Mouse (Mus musculus) layer of hippocampus, adult 18-20 months (tissue): ENCODE measurements around the gene Pigg. TPM values are rescaled to one million over a fixed set of nuclear protein-coding genes. Genes with fewer than 3 reads are reported as not detected.
A peak's percentile ranks its signal among the peaks of the same experiment; 100 is the strongest.
"Not testable (repeated sequence)": the region's sequence is repeated elsewhere in the genome, so short reads cannot be mapped to it uniquely, and the experiment has no call there.

ENCODE experiments used
- DNase-seq, 2 experiments: peaks; one replicate each; pipeline ENCODE4 v3.0.0; 2022; ENCODE audit warnings: low spot score in 2 of 2
- long read RNA-seq: library from polyadenylated mRNA; stranded (forward); transcript quantifications from one replicate; pipeline ENCODE4 v2.0.0, GENCODE M21; 2021
- total RNA-seq, 2 experiments: library from RNA; stranded (reverse); gene quantifications; 2 replicates each; pipeline ENCODE4 v1.2.3; 2021

The Pigg gene
- total RNA-seq = 10 to 100 TPM; 11.3 to 12.2 TPM
- long read RNA-seq, full-length matches to known transcripts = 12 of 56 reads
- long read RNA-seq, partial matches to known transcripts = 1 of 56 reads
- long read RNA-seq, other reads (novel, unspliced or antisense) = 43 of 56 reads

DNA sequence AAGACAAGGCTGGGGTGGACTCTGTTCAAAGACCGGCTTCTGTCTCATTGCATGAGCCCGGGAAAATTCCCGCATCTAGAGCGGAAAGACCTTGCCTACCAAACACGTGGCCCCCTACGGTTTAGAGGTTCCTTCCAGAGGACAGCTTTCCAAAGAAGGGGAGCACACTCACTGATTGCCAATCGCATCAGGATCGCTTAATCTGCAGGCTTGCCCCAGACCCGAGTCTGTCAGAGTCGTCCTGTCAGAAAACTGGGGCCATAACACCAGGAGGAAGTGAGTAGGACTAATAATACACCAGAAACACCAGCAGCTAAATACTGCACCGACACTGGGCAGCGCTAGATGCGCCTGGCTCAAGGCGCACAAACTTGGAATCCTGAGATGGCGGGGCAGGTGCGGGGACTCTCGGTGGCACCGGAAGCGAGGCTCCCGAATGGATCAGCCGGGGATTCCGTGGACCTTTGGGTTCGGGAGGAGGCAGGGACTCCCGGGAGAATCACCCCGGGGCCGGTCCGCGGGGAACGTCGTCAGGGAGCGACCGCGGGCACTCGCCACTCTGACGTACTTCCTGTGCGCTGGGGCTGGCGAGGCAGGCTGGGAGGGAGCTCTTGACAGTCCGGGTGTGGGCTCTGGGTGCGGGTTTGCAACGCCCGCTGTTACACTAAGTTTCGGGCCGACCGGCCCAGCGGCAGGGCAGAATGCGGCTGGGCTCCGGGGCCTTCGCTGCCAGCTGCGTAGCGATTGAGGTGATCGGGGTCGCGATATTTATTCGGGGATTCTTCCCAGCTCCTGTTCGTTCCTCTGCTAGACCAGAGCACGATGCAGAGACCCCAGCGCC lies at the start of gene Pigg:
TSS of gene Pigg (plus strand) at position 386 of the 841 bp plus-strand sequence.
- DNase-seq = peak; percentile 94 to 95

DNA sequence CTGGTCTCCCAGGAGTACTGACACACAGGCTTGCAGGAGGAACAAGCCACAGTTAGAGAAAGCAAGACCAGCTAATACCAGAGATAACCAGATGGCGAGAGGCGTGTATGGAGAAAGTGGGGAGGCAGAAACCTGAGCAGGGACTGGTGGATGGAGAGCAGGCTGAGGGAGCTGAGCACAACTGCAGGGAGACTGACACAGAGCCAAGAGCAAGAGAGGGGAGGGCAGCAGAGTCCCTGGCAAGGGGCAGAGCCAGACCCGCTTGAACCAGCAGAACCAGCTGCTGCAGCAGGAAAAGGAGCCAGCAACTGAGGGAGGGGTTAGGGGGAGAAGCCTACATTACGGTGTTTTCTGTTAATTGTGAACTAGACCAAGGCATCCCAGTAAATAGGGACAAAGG lies 49.7 kb upstream of the Pigg start:
- DNase-seq = peak; percentile 44 to 57

DNA sequence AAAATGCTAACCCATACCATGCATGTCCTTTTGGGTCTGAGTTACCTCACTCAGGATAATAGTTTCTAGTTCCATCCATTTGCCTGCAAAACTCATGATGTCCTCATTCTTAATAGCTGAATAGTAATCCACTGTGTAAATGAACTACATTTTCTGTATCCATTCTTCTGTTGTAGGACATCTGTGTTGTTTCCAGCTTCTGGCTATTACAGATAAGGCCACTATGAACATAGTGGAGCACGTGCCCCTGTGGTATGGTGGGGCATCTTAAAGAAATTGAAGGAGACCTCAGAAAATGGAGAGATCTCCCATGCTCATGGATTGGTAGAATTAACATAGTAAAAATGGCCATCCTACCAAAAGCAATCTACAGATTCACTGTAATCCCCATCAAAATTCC lies 48.6 kb upstream of the Pigg start:
- DNase-seq = not testable (repeated sequence)

DNA sequence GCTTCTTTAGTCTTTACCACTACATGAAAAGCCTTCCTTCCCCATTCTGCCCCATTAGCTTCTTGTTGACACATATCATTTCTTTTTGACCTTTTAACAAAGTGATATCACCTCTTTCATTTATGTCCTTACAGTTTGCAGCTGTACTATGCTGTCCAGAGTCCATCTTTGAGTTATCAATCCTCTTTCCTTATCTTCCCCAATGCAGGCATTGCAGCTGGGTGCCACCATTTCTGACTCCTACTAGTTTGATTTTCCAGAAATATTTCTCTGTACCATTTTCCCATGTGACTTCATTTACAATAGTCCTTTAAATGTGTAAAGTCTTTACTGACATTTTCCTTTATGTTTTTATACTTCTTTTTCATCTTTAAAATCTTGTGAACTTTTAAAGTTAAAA lies 45.4 kb upstream of the Pigg start:
- DNase-seq = no peak

DNA sequence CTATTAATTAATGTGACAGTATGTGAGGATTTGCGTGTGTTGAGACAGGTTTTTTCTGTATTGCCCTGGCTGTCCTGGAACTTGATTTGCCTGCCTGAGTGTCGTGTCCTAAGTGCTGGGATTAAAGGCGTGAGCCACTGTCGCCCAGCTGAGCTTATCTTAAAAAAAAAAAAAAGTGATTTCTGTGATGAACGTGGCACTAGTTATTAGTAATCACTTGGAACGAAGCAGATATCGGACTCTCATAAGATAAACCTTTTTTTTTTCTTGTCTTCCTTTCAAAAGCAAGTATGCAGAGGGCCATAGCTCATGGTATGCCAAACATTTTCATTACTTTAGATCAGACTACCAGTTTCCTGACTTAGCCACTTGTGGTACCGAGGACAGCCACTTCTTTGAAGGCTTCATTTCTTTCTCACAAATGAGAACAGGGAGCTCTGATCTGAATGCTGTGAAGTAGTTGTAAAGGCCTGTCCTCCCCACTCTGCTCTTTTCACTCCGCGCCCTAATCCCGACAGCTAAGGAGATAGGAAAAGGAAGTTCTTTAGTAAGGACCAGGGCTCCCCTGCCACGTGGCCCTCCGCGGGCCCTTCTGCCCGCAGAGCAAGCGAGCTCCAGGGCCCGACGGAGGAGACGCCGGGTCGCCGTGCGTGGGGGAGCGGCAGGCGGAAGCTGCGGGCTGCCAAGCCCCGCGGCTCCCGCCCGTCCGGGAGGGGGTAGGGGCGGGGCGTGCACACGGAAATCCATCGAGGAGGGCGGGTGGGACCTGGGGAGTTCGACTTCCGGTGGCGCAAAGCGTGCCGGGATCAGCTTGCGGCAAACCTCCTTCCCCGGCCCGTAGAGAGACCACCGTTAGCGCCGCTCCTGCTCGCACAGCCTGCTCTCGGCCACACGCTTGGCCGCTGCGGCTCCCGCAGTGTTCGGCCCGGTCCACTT lies 44.0 kb upstream of the Pigg start, which contains the start of gene Dr1:
TSS of gene Dr1 (plus strand) at position 771 of the 936 bp plus-strand sequence.
- peak; percentile 81 to 88 for DNase-seq

DNA sequence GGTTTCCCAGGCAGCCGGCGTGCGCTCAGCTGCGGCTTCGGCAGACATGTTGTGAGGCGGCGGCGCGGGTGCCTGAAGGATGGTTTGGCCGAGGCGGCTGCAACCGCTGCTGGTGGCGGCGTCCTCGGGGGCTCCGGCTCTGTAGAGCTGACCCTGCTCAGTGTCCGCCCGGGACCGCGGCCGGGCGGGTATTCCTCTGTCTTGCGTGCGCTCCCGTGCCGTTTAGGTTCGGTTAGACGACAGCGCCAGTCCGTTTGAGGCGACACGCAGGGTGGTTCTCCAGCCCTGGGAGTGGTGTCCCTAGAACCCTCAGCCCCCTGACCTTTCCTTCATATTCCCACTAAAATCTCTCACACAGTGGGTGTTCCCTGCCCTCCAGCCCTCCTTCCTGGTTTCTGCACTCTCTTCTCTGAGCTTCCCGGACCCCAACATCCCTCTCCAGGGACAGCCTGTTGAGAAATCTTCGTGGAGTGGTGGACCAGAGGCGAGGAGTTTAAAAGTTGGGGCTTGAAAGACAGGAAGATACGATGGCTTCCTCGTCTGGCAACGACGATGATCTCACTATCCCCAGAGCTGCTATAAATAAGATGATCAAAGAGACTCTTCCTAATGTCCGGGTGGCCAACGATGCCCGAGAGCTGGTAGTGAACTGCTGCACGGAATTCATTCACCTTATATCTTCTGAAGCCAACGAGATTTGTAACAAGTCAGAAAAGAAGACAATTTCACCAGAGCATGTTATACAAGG lies 43.2 kb upstream of the Pigg start:
- peak in 1 of 2 experiments; percentile 21 for DNase-seq

DNA sequence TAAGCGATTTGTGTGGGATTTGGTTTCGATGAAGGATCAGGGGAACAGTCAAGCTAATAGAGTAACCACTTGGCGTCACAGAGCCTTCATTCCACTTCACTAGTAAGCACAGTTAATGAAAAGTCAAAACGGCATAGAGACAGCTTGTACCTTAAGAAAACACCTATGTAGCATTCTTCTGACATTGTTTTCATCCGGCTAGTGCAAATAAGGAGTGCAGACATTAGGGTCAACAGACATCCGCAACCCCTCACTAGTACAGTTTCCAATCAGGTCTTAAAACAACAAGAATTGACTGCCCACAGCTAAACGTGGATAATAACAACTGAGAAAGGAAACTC lies 42.6 kb upstream of the Pigg start:
- DNase-seq = no peak

DNA sequence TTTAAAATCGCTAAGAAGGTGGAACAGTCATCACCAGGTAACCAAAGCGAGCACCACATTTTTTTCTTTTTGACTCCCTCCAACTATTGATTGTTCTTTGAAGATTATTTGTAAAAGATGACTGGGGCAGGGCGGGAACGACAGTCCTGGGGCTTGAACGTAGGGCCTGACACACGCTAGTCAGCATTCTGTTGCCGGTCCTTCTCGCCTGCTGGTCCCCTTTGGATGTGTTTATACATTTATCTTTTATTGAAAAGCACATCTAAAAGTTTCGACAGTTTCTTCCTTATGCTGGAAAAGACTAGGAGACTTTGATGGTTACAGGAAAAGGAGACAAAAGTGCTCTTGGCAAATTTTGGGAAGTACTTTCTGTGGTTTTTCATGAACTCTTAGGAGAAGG lies 42.0 kb upstream of the Pigg start:
- DNase-seq = no peak

DNA sequence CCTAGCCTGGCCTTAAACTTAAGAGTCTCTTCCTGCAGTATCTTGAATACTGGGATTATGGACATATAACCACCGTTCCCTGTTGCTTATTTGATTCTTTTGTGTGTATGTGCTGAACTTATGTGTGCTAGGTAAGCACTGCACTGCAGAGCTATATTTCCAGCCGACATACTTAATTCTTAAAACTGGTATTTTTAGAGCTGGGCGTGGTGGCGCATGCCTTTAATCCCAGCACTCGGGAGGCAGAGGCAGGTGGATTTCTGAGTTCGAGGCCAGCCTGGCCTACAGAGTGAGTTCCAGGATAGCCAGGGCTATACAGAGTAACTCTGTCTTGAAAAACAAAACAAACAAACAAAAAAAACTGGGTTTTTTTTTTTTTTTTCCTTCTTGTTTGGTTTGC lies 41.1 kb upstream of the Pigg start:
- DNase-seq = not testable (repeated sequence)

DNA sequence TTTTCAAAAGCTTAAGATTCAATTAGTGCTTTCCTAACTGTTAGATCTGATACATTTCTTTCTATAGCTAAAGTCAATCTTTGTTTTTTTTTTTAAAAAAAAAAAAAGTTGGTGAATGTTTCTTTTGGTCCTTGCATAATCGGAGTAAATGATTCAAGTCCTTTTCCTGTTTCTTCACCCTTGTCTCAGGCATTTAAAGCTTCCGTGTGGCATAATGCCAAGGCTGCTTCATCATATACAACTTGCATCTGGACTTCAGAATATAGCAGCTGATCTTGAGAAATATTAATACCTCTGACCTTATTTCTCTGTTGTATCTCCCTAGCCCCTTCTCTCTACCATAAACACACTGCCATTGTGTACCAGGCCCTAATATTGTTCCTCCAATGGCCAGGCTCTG lies 25.5 kb upstream of the Pigg start:
- DNase-seq = no peak

DNA sequence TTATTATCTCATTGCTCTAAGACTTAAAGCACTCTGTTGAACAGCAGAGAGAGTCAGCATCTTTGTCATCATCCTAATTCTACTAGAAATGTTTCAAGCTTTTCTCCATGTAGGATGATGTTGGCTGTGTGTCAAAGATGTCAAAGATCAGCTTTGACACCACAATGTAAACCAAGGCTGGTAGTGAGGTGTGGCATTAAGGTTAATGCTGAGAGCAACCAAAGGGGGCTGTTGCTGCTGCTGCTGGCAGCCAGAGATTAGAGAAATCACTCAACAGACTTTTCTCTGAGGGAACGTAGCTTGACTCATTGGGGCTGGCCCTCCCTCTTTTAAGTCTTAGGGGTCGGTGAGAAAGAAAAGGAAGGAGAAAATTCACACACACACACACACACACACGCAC lies 10.8 kb upstream of the Pigg start:
- DNase-seq = no peak

DNA sequence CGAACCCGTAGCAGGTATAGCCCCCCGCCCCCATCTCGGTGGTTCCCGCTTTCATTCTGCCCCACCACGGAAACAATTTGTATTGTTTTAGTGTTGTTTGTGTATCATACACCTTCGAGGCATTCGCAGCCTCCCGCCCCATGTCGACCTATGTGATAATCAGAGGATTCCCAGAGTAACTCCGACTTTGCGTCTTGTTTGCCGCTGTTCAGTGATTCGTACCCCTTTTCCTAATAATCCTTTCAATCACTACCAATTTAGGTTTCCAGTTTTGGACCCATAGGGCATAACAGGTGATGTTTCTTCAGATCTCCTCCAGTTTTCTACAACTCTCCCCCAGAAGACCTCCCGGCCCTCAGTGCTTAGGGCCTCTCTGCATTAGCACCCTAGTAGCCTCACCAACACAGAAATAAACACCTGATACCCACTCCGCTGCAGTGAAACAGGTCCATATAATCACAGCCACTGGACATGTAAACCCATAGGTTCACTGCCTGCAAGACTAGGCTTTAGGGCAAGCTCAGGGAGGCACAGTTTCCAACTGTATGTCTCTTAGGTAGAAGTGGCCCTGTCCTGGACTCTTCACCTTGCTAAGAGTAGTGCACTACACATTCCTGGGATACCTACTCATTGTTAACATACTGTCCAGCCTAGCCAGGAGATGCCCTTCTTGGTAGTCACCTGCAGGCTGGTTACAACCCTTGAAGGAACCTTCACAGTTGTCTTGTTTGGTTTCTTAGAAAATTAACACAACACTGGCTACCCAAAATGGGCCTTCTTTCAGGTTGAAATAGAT lies 854 bp downstream of the Pigg start:
- no peak for DNase-seq

DNA sequence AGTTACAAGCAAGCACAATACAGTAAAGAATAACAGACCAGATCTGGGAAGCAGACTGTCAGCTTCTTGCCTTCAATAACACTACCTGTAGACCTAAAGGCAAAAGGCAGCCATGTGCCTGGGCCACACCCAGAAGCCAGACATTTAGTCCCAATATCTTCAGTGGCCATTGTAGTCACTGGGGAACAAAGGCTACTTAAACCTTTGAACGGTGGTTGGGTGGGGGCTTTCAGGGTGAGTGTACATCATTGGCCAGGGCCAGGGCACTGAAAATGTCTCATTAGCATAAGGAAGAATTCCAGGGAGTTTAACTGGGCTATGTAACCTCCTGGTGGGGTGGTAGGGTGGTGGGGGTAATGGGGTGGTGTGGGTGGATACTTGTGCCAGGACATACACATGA lies 18.6 kb downstream of the Pigg start:
- no peak for DNase-seq

DNA sequence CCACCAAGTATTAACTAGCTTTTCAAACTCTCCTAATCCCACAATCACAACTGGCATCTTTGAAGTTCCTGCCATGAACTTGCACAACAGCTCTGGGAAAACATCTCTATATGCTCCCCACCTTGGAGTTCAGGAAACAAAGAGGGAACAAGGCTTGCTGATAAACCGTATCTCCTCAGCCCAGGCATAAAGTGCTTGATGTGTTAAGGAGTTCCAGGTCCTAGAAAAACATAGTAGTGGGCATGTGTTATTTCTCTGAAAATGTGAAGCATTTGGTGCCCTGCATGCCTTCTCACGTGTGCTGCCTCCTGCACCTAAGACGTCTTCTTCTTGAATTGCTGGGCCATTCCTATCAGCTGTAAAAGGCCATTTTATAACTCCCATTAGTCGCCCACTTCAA lies 25.0 kb downstream of the Pigg start:
- no peak for DNase-seq

DNA sequence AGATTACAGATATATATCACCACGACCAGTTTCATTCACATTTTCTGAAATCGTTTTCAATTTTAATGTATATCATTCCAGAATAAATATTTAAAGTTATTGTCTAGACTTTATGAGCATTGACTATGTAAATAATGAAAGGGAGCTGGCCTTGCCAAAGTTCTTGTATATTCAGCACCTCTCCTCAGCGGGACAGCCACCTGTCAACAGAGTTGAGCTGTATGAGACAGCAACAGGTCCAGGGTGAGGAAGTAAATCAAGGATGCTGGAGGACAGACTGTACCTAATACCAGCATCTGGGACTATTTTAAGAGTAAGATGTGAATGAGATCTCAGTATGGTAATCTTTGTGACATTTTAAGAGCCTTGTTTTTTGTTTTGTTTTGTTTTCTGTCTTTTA lies 25.6 kb downstream of the Pigg start:
- no peak for DNase-seq

DNA sequence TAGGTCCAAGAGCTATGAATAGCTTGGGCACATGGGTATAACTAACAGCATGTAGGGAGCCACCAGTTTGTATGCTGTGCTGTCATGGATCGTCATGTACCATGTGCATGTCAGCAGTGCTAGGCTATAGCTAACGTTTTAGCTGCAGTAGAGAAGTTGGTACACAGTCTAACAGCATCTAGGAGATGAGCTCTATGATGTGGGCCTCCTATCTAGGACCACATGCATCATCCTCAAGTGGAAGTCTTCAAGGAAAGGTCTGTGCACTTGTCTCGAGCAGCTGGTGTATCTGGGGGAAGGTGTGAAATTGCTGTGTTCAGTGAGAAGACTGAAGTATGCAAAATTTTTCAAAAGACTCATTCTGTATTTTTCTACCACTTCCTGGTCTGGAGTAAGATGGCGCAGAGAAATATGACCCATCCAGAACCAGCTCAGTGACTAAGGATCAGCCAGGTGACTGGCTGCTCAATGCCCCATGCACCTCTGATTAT lies 31.3 kb downstream of the Pigg start:
- DNase-seq = no peak

DNA sequence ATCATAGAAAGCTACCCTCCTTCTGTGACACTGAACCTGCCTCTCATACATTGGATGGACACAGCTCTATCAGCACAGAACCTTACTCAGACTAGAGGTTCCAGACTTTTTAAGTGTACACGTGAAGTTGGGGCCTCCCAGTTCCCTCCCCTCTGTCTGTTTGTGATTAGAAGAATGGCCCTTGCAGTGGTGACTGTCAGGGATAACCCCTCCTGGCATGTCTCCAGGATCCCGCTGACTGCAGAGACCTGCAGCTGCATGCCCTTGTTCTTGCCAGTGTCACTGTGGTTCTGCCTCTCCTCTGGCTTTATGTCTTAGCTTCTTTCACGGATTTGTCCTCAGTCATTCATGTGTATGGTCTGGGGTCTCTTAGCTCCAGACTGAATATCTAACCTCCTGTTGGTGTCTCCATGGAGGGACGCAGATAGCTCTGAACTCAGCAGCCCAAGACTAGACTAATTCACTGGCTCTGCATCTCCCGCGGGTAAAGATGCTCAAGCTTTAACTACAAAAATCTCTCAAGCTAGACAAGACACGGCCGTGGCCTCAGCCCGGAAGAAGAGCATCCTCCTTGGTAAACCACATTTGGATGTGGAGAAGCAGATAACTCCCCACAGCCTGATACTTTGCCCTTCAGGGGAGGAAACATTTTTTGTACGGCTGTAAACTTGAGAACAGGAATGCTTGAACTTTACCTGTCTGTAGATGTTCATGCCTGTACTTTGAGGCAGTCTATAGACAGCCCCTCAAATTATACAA lies 33.1 kb downstream of the Pigg start:
- no peak for DNase-seq

DNA sequence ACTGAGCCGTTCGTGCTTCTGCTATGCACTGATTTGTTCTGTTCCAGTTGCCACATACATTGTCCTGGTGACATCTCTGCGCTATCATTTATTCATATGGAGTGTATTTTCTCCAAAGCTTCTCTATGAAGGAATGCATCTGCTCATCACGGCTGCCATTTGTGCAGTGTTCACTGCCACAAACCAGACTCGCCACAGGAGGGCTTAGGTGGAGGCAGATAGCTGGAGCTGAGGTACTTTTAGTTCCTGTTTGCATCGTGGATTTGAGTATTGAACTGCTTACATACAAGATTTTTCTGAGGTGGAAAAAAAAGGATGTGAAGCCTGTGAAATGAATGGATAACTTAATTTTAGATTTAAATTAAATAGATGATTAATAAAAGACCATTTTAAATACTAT lies 35.4 kb downstream of the Pigg start:
- peak in 1 of 2 experiments; percentile 30 for DNase-seq

DNA sequence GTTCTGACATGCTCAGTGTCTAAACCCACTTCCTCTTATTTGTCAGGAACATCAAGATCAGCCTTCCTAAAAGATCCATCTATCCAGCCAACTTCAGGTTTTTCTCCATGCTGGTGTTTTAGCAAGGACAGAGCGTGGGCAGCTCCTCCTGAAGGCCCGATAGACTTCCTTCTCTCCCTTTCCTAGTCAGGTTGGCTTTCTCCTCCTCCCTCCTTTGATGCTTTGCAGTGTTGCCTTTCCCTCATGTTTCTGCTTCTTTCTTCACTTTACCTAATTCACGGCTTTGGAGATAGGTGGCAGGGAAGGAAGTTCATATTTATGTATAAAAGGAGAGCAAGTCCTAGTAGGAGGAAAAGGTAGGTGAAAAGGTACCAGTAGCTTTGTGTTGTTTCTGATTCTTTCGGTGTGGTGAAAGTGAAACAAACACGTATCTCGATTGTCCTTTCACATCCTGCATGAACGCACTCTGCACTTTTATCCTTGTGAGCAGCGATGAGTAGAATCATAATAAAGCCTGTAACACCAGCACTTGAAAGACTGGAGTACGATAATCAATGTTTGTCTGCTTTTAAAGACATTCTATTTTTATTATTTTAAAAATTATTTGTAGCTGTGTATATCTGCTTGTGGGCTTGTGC lies 37.2 kb downstream of the Pigg start:
- no peak for DNase-seq
